In the genomic region with DNA sequence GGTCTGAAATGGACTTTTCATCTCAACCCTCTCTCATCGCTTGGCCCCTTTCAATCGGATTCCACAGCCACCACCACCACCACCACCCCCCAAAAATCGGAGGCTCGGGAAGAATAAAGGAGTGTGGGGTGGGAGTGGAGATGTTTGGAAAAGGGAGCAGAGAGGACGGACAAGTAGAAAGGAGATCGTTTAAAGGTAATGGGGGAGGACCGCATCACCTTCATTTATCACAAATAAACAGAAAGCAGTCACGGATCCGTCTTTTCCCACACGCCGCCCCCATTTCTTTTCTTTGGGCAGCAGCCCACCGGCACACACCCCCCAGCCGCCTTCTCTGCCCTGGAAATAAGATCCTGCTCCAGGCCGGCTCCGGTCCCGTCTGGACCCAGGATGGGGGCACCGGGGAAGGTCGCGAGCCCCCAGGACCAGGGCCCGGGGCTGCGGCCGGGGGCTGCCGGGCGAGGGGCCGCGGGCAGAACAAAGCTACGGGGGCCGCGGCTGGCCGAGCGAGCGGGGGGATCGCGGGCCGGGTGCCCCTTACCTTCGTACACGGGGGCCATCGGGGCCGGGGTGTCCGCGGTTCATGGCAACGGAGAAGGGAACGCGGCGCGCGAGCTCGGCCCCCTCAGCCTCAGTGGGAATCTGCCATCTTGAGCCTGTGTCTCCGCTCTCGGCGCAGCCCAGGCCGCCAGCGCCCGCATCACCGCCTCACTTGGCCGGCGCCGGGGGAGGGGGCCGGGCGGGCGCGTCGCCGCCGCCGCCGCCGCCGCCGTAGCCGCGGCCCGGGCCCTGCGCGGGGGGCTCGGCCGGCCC, we compare ENCODE assay signal across 7 mouse cellular contexts. TPM values are rescaled to one million over a fixed set of nuclear protein-coding genes. Genes with fewer than 3 reads are reported as not detected.
DNase-seq lines count a peak whose midpoint lies in the region; ATAC-seq lines count a peak whose summit lies in the region.

Tbxas1 (plus strand) TSS at position 147 of the 813 bp plus-strand sequence.

- DNase-seq in T-cell, adult 2 months (ENCODE audit: low spot score): peak; percentile 41
- peak; percentile 69 to 72 for DNase-seq in cerebellum, postnatal 14 days
- DNase-seq in frontal cortex, postnatal 25 days (ENCODE audit: low spot score in 2 of 2): peak; percentile 11 to 17
- peak; percentile 54 to 57 for DNase-seq in left cerebral cortex, postnatal 36 days (ENCODE audit: low spot score in 2 of 2)
- peak; percentile 61 for DNase-seq in midbrain, embryonic 10.5 days (ENCODE audit: low spot score)
- peak; percentile 37 for DNase-seq in spleen, adult 12 weeks (ENCODE audit: low spot score)

- no peaks in the 10 kb centered on the region for H3K27me3 ChIP-seq in hindbrain, embryonic 16.5 days (replicated peaks; ENCODE audit: control insufficient read depth, insufficient read depth, low read length)
- peaks cover 22% of the 10 kb centered on the region for H3K27me3 ChIP-seq in midbrain, embryonic 10.5 days (ENCODE audit: low read depth, poor library complexity, severe bottlenecking)

- peak; percentile 76 for ATAC-seq in hindbrain, embryonic 16.5 days

- peak within 1 kb of the TSS; percentile 98 for H3K27ac ChIP-seq in hindbrain, embryonic 16.5 days (ENCODE audit: low read depth, low read length)
- peak within 1 kb of the TSS; percentile 99 for H3K27ac ChIP-seq in midbrain, embryonic 10.5 days (replicated peaks)

- no peaks in the 10 kb centered on the region for H3K9me3 ChIP-seq in hindbrain, embryonic 16.5 days (ENCODE audit: control insufficient read depth, low read length)
- no peaks in the 10 kb centered on the region for H3K9me3 ChIP-seq in midbrain, embryonic 10.5 days (replicated peaks)

- peak within 1 kb of the TSS; percentile 99 for H3K4me3 ChIP-seq in hindbrain, embryonic 16.5 days (ENCODE audit: low read length)
- H3K4me3 ChIP-seq in midbrain, embryonic 10.5 days: peak within 1 kb of the TSS; percentile 99

- 2% methylated on average over 44 of the region's 77 CpGs for WGBS in hindbrain, embryonic 16.5 days
- WGBS in midbrain, embryonic 10.5 days: under 1% methylated on average over 77 of the region's 77 CpGs

- H3K4me1 ChIP-seq in hindbrain, embryonic 16.5 days (ENCODE audit: control insufficient read depth, insufficient read depth, low read depth, low read length): peaks cover 30% of the 10 kb centered on the region
- peaks cover 48% of the 10 kb centered on the region for H3K4me1 ChIP-seq in midbrain, embryonic 10.5 days

- H3K9ac ChIP-seq in hindbrain, embryonic 16.5 days (ENCODE audit: low read depth, low read length): peak within 1 kb of the TSS; percentile 100

- peak within 1 kb of the TSS; percentile 74 for H3K4me2 ChIP-seq in hindbrain, embryonic 16.5 days (ENCODE audit: low read length)

- intact Hi-C loops in left cerebral cortex, postnatal 36 days (cut with DNase I): loop anchor here (2.0 kb wide), 1 partner anchor 139 kb away; no protein-coding TSS in a partner anchor

- H3K36me3 ChIP-seq in hindbrain, embryonic 16.5 days (ENCODE audit: control insufficient read depth, insufficient read depth, low read length): no peaks in the 10 kb centered on the region
- H3K36me3 ChIP-seq in midbrain, embryonic 10.5 days: peaks cover under 1% of the 10 kb centered on the region; the same call in 1 of the 2 replicates

RNA-seq across cellular contexts. Expression of gene Tbxas1, which starts in this region (rescaled TPM):
- 2.0 and 2.9 TPM in 2 replicates for polyA plus RNA-seq in hindbrain, embryonic 16.5 days (2015; fragmentation: Nextera tagmentation; extraction: Ambion mirVana)
- total RNA-seq in left cerebral cortex, postnatal 36 days (2021): 1 to 10 TPM; 2.3 TPM
- 1.1 and 1.8 TPM in 2 replicates for polyA plus RNA-seq in midbrain, embryonic 10.5 days (2016; fragmentation: Nextera tagmentation; extraction: Ambion mirVana)

Comparison
In these comparisons a context has a peak if more than half of its experiments do, and no peak if none do; other contexts are left out.
1. Peak in every context shown above with its lines: DNase-seq, ATAC-seq, H3K4me3 ChIP-seq and H3K27ac ChIP-seq.
2. DNase-seq: peak in every context shown above with its lines; median percentile 70 in cerebellum, postnatal 14 days; 61 in midbrain, embryonic 10.5 days; 56 in left cerebral cortex, postnatal 36 days; 41 in T-cell, adult 2 months; 37 in spleen, adult 12 weeks; 14 in frontal cortex, postnatal 25 days.